Mouse (Mus musculus) hindbrain, embryonic 16.5 days (tissue): ENCODE data around the gene Cyp26a1. TPM values are rescaled to one million over a fixed set of nuclear protein-coding genes. Genes with fewer than 3 reads are reported as not detected.

Source experiments
- ATAC-seq: fragments of 200-750 bp; cut with Nextera tagmentation; 2 replicates; pipeline ENCODE4 v1.8.0; 2017; ENCODE audit warnings: moderate TSS enrichment, moderate library complexity
- H3K27ac ChIP-seq: fragments of 300-500 bp; sonication (generic); 2 replicates; pipeline ENCODE4 v1.5.1; 2014; ENCODE audit warnings: low read depth, mild to moderate bottlenecking, control low read depth, low read length, moderate library complexity
- H3K27me3 ChIP-seq: fragments of 300-500 bp; sonication (generic); replicated peaks from 2 replicates; pipeline ENCODE4 v1.6.1; 2014; ENCODE audit warnings: low read length; ENCODE audit not compliant: control insufficient read depth, insufficient read depth
- H3K36me3 ChIP-seq: fragments of 300-500 bp; sonication (generic); 2 replicates; pipeline ENCODE4 v1.6.1; 2014; ENCODE audit warnings: mild to moderate bottlenecking, low read length, moderate library complexity, mixed read lengths; ENCODE audit not compliant: control insufficient read depth, insufficient read depth
- H3K4me1 ChIP-seq: fragments of 300-500 bp; sonication (generic); 2 replicates; pipeline ENCODE4 v1.6.1; 2014; ENCODE audit warnings: low read depth, low read length; ENCODE audit not compliant: control insufficient read depth, insufficient read depth
- H3K4me2 ChIP-seq: fragments of 300-500 bp; sonication (generic); 2 replicates; pipeline ENCODE4 v1.6.1; 2014; ENCODE audit warnings: mild to moderate bottlenecking, low read length, control low read depth, moderate library complexity
- H3K4me3 ChIP-seq: fragments of 300-500 bp; sonication (generic); 2 replicates; pipeline ENCODE4 v1.5.1; 2014; ENCODE audit warnings: mild to moderate bottlenecking, low read length, control low read depth, moderate library complexity
- H3K9ac ChIP-seq: fragments of 300-500 bp; sonication (generic); 2 replicates; pipeline ENCODE4 v1.6.1; 2014; ENCODE audit warnings: low read depth, mild to moderate bottlenecking, control low read depth, low read length, moderate library complexity
- H3K9me3 ChIP-seq: fragments of 300-500 bp; sonication (generic); 2 replicates; pipeline ENCODE4 v1.6.1; 2014; ENCODE audit warnings: mild to moderate bottlenecking, low read length, moderate library complexity; ENCODE audit not compliant: control insufficient read depth
- WGBS: fragments of 180-500 bp; shearing (Covaris S2); extraction: QIAGEN DNeasy Blood & Tissue Kit; methylation state at CpG from one replicate; pipeline ENCODE4 v1.1.7; 2014; 5-methylcytosine and 5-hydroxymethylcytosine counted together
- polyA plus RNA-seq: library from polyadenylated mRNA; unstranded; fragments of >200 nt; fragmentation: Nextera tagmentation; extraction: Ambion mirVana; gene quantifications from 2 replicates; pipeline ENCODE4 v1.2.1, GENCODE M21; 2015

The Cyp26a1 gene
- polyA plus RNA-seq, 1 experiment from 2014 or later, result 0.09 TPM

GRCm38 (mm10) chr19:37714681-37715080 is 17.1 kb downstream of the Cyp26a1 start:
- no peak overlapping the region for H3K4me2 ChIP-seq
- H3K4me3 ChIP-seq, result no peak overlapping the region
- no peak overlapping the region for H3K9ac ChIP-seq
- no peaks in the 10 kb centered on the region for H3K36me3 ChIP-seq
- no peaks in the 10 kb centered on the region for H3K4me1 ChIP-seq
- no peak overlapping the region for H3K27ac ChIP-seq
- H3K27me3 ChIP-seq, result no peaks in the 10 kb centered on the region
- ATAC-seq, result no peak
- WGBS, result 78% methylated on average over 10 of the region's 10 CpGs
- no peaks in the 10 kb centered on the region; the same call in 1 of the 2 replicates for H3K9me3 ChIP-seq

- H3K4me1 ChIP-seq, result no peaks in the 10 kb centered on the region
- H3K27ac ChIP-seq, result no peak overlapping the region
- no peak for ATAC-seq
- H3K9ac ChIP-seq, result no peak overlapping the region
- H3K27me3 ChIP-seq, result no peaks in the 10 kb centered on the region
- no peak overlapping the region for H3K4me2 ChIP-seq
- no peaks in the 10 kb centered on the region for H3K9me3 ChIP-seq
- H3K4me3 ChIP-seq, result no peak overlapping the region
- 92% methylated on average over 1 of the region's 1 CpGs for WGBS
- no peaks in the 10 kb centered on the region for H3K36me3 ChIP-seq
These were observed 18.4 kb downstream of the Cyp26a1 start for GRCm38 (mm10) chr19:37715980-37716379.

- H3K36me3 ChIP-seq, result no peaks in the 10 kb centered on the region
- no peak overlapping the region for H3K4me2 ChIP-seq
- no peak overlapping the region for H3K4me3 ChIP-seq
- ATAC-seq, result no peak
- no peaks in the 10 kb centered on the region for H3K4me1 ChIP-seq
- H3K27me3 ChIP-seq, result no peaks in the 10 kb centered on the region
- no peaks in the 10 kb centered on the region for H3K9me3 ChIP-seq
- no peak overlapping the region for H3K27ac ChIP-seq
- no peak overlapping the region for H3K9ac ChIP-seq
- WGBS, result 90% methylated on average over 12 of the region's 12 CpGs
These were observed 19.1 kb downstream of the Cyp26a1 start for GRCm38 (mm10) chr19:37716524-37717175.

GRCm38 (mm10) chr19:37719166-37719565 is 21.6 kb downstream of the Cyp26a1 start:
- no peak overlapping the region for H3K9ac ChIP-seq
- no peak overlapping the region for H3K27ac ChIP-seq
- no peak for ATAC-seq
- H3K4me1 ChIP-seq, result no peaks in the 10 kb centered on the region
- H3K36me3 ChIP-seq, result no peaks in the 10 kb centered on the region
- H3K4me3 ChIP-seq, result no peak overlapping the region
- no peaks in the 10 kb centered on the region for H3K9me3 ChIP-seq
- no peaks in the 10 kb centered on the region for H3K27me3 ChIP-seq
- H3K4me2 ChIP-seq, result no peak overlapping the region
- WGBS, result 46% methylated on average over 1 of the region's 1 CpGs

- Histone ChIP-seq H3K9ac (no peak overlapping the region), H3K36me3 (no peaks in the 10 kb centered on the region), H3K9me3 (no peaks in the 10 kb centered on the region), H3K27ac (no peak overlapping the region), H3K4me3 (no peak overlapping the region), H3K4me1 (no peaks in the 10 kb centered on the region), H3K4me2 (no peak overlapping the region), H3K27me3 (no peaks in the 10 kb centered on the region)
- 98% methylated on average over 5 of the region's 5 CpGs for WGBS
- no peak for ATAC-seq
These were observed 27.0 kb downstream of the Cyp26a1 start for GRCm38 (mm10) chr19:37724591-37724990.

- H3K27me3 ChIP-seq, result no peaks in the 10 kb centered on the region
- 87% methylated on average over 7 of the region's 7 CpGs for WGBS
- no peaks in the 10 kb centered on the region for H3K36me3 ChIP-seq
- H3K9ac ChIP-seq, result no peak overlapping the region
- no peak overlapping the region for H3K4me2 ChIP-seq
- H3K9me3 ChIP-seq, result no peaks in the 10 kb centered on the region
- H3K27ac ChIP-seq, result no peak overlapping the region
- no peaks in the 10 kb centered on the region for H3K4me1 ChIP-seq
- no peak overlapping the region for H3K4me3 ChIP-seq
- no peak for ATAC-seq
These were observed 29.0 kb downstream of the Cyp26a1 start for GRCm38 (mm10) chr19:37726585-37726984.

GRCm38 (mm10) chr19:37727366-37727765 is 29.8 kb downstream of the Cyp26a1 start:
- Histone ChIP-seq H3K27ac (no peak overlapping the region), H3K9me3 (no peaks in the 10 kb centered on the region), H3K4me3 (no peak overlapping the region), H3K4me2 (no peak overlapping the region), H3K9ac (no peak overlapping the region), H3K36me3 (no peaks in the 10 kb centered on the region), H3K27me3 (no peaks in the 10 kb centered on the region), H3K4me1 (no peaks in the 10 kb centered on the region)
- 91% methylated on average over 2 of the region's 2 CpGs for WGBS
- no peak for ATAC-seq

GRCm38 (mm10) chr19:37735426-37735825 is 37.8 kb downstream of the Cyp26a1 start:
- WGBS, result 91% methylated on average over 8 of the region's 8 CpGs
- Histone ChIP-seq H3K4me2 (no peak overlapping the region), H3K9ac (no peak overlapping the region), H3K9me3 (no peaks in the 10 kb centered on the region), H3K27me3 (no peaks in the 10 kb centered on the region), H3K27ac (no peak overlapping the region), H3K4me3 (no peak overlapping the region), H3K36me3 (no peaks in the 10 kb centered on the region), H3K4me1 (no peaks in the 10 kb centered on the region)
- no peak for ATAC-seq

- Histone ChIP-seq H3K27ac (no peak overlapping the region), H3K36me3 (no peaks in the 10 kb centered on the region), H3K4me2 (no peak overlapping the region), H3K4me3 (no peak overlapping the region), H3K4me1 (no peaks in the 10 kb centered on the region), H3K27me3 (no peaks in the 10 kb centered on the region), H3K9me3 (no peaks in the 10 kb centered on the region), H3K9ac (no peak overlapping the region)
- WGBS, result 91% methylated on average over 3 of the region's 3 CpGs
- ATAC-seq, result no peak
These were observed 41.0 kb downstream of the Cyp26a1 start for GRCm38 (mm10) chr19:37738575-37738974.

GRCm38 (mm10) chr19:37740043-37740442 is 42.4 kb downstream of the Cyp26a1 start:
- Histone ChIP-seq H3K4me2 (no peak overlapping the region), H3K9ac (no peak overlapping the region), H3K4me3 (no peak overlapping the region), H3K27me3 (no peaks in the 10 kb centered on the region), H3K36me3 (no peaks in the 10 kb centered on the region), H3K27ac (no peak overlapping the region), H3K4me1 (no peaks in the 10 kb centered on the region), H3K9me3 (no peaks in the 10 kb centered on the region)
- 71% methylated on average over 7 of the region's 7 CpGs for WGBS
- ATAC-seq, result no peak
